Mouse (Mus musculus): ENCODE results near the gene Ifi213.
"Not testable (repeated sequence)": the region's sequence is repeated elsewhere in the genome, so short reads cannot be mapped to it uniquely, and the experiment has no call there.

Gene Ifi213

GRCm38 (mm10) chr1:173598838-173599494 is at the start of gene Ifi213:
TSS of gene Ifi213 (minus strand) at chr1:173599274.
- DNase-seq = not testable (repeated sequence)

DNA sequence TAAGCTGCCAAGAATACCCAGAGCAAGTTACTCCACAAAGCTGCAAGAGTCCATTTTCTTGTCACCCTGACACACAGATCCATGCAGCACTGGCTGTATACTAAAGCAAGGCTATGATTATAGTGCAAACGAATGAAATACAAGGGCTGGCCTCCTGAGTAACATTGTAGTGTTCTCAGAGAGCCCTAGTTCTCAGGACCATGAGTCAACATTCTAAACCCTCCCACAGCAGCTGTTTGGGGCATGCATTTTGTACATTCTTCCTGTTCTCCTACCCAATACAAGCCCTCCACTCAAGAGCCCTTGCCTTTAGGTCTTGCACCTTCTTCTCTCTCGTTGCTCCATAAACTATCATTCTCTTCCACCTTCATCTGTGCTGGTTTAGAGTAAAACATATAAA is 46.3 kb upstream of the Ifi213 start:
- DNase-seq = no peak

DNA sequence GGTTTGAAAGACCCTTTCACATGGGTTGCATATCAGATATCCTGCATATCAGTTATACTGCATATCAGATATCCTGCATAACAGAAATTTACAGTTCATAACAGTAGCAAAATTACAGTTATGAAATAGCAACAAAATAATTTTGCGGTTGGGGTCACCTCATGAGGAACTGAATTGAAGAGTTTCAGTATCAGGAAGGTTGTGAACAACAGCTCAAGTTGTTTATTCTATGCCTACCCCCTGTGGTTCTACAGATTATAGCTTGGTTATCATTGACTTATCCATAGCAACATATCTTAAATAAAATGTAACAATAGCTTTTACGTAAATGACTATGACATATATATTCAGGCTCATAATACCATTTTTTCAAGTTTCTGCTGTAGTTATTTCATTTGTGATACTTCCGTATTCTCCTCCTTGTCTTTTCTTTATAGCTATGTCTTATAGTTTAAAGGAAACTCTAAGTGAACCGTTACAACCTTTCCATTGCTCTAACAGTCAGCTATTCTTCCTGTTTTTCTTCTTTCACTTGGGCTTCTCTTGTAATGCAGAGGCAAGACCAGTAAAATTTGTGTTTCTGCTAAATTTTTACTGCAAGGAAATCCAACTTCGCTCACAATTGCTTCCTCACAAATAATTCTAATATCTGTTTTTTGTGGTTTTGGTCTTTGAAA is 35.0 kb upstream of the Ifi213 start:
- no peak for DNase-seq

DNA sequence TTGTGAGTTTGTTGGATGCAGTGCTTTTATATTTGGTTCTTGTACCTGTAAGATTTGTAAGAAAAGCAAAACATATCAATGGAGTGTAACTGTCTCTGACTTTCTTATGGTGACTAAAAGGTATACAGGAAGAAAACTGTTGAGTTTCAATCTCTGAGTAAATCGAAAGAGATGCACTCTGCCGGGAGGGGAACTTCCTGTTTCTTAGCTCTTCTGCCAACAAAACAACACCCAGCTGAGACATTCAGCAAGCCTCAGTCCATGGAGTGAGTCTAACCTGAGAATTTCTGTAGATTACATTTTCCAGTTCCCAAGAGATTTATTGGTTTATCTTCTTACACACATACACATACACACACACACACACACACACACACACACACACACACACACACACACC is 31.5 kb upstream of the Ifi213 start, which contains the start of gene Ifi209:
Gene Ifi209 (plus strand): TSS at position 296 of the 400 bp plus-strand sequence.
- DNase-seq = peak; percentile 31

DNA sequence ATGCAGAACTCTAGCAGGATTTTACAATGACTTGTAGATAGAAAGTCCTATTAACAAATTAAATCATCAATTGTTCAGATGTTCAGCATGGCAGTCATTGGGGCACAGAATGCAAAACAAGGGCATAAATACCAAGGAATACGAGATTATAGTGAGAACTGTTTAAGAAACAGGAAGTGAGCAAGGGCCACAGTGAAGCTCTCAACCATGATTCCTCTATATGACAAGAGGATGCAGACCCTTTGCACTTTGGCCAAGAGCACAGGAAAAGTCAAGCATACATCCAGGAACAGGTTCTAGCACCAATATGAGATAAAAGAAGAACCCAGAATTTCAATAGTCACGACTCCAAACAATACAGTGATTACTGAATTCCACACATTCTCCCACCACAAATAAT is 27.6 kb upstream of the Ifi213 start:
- no peak for DNase-seq

DNA sequence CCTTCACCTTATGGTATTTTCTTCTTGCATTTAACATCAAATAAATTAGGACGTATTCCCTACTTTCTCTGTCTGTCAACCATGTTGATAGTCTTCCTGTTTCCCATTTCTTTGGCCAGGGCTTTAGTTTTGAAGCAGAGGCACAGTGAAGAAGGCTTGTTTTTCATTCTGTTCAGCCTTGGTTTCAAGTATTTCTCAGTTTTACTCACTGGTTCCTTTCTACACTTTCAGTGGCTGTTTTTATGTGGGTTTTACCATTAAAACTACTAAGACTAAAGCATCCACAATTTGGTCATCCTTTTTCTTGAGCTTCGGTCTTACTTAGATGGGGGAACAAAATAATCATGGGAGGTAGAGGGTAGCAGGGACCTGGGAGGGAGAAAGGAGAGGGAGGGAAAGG is 25.0 kb upstream of the Ifi213 start:
- no peak for DNase-seq

DNA sequence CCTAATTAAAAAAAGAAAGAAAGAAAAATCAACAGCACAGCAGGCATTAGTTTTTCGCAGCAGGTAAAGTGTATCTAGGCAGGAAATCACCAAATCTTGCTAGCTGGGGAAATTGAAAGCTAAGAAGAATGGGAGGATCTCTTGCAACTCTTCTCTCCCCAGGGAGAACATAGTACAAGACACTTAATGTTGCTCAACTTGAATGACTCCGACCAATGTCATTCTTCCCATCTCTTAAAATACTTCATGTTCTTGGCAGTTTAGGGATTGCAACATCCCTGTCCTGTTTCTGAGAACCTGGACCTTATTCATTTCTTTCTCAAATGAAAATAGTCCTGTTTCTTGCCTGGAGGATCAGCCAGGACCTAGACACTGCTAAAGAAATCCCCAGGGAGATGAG is 23.1 kb upstream of the Ifi213 start:
- DNase-seq = not testable (repeated sequence)

DNA sequence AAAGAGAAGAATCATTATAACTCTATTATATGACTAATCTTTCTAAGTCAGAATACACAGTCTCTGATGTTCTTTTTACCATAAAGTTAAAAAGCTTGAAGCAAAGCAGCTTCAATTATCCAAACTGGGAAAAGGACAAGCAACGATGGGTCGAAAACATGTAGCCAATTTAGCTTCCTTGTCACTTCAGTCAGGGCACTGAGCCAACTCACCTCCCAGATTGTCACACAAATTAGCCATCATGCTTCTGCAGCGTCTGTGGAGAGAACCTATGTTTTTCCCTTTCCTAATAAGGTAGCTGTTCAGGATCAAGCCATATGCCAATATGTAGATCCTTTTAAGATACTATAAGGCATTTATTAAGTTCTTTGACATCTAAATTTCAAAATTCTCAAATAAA is 11.2 kb upstream of the Ifi213 start:
- not testable (repeated sequence) for DNase-seq

DNA sequence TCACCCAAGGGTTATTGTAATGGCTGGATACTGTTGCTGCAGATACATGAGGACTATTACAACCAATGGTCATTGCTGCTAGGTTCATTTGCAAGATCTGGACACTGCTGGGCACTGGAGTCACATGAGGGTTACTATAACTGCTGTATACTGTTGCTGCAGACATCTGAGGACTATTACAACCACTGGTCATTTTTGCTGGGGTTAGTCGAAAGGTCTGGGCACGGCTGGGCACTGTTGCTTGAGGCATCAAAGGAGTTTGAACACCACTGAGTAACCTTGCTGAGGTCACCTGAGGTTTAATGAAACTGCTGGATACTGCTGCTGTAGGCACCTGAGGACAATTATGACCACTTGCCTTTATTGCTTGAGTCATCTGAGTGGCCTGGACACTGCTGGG is 9.4 kb downstream of the Ifi213 start:
- DNase-seq = not testable (repeated sequence)

GRCm38 (mm10) chr1:173579921-173580585 is 19.0 kb downstream of the Ifi213 start:
- DNase-seq = no peak

- no peak for DNase-seq
Observed at GRCm38 (mm10) chr1:173579079-173579478, 20.0 kb downstream of the Ifi213 start.

- DNase-seq = not testable (repeated sequence)
Observed at GRCm38 (mm10) chr1:173550491-173551050, 48.5 kb downstream of the Ifi213 start.

GRCm38 (mm10) chr1:173548798-173549197 is 50.3 kb downstream of the Ifi213 start:
- DNase-seq = not testable (repeated sequence)

DNA sequence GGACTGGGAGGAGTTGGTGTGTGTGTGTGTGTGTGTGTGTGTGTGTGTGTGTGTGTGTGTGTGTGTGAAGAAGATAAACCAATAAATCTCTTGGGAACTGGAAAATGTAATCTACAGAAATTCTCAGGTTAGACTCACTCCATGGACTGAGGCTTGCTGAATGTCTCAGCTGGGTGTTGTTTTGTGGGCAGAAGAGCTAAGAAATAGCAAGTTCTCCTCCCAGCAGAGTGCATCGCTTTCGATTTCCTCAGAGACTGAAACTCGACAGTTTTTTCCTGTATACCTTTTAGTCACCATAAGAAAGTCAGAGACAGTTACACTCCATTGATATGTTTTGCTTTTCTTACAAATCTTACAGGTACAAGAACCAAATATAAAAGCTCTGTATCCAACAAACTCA is 63.3 kb downstream of the Ifi213 start, which contains the start of gene Ifi214:
Gene Ifi214 (minus strand): TSS at position 167 of the 400 bp plus-strand sequence.
- DNase-seq = not testable (repeated sequence)

DNA sequence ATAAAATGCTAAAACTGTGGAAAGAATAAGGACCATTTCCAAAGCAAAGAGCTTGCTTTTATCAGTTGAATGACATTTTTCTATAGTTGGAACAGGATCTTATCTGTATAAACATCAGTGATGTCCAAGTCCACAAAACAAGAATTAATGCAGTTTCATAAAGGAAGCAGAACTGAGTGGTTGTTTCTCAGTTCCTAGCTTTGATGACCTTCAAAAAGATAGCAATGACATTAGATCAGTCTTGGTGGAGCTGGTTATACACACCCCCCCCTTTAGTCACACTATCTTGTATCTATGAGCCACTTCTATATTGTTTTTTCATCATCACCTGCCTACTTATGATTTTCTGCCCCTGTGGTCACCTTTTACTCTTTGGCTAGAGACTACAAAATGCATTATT is 77.6 kb downstream of the Ifi213 start:
- DNase-seq = no peak

Data from thymus, postnatal 4 days (tissue).